Mouse (Mus musculus): ENCODE measurements at regions not wholly inside any gene's neighbourhood (a gene's known extent, or its start where the extent isn't known, plus 50 kb on each side); places are given as distances from the start of the nearest gene placed in this dataset.

GRCm38 (mm10) chr10:6053207-6053606, 131.0 kb upstream of the Rgs17 start:
- H3K4me3 ChIP-seq (replicated peaks) = no peak overlapping the region
- no peak overlapping the region for H3K4me2 ChIP-seq
- no peak overlapping the region for H3K9ac ChIP-seq
- H3K9me3 ChIP-seq (replicated peaks) = no peaks in the 10 kb centered on the region
- no peaks in the 10 kb centered on the region for H3K36me3 ChIP-seq
- H3K27me3 ChIP-seq = no peaks in the 10 kb centered on the region
- WGBS (ENCODE audit: insufficient replicate concordance) = 37% methylated on average over 2 of the region's 2 CpGs
- no peaks in the 10 kb centered on the region for H3K4me1 ChIP-seq (replicated peaks)
- ATAC-seq (ENCODE audit: low read depth) (no peak), DNase-seq (no peak)
- no peak overlapping the region for H3K27ac ChIP-seq

GRCm38 (mm10) chr10:6043358-6043757, 121.2 kb upstream of the Rgs17 start:
- H3K4me3 ChIP-seq (replicated peaks) = no peak overlapping the region
- H3K4me1 ChIP-seq (replicated peaks) = no peaks in the 10 kb centered on the region
- no peak overlapping the region for H3K9ac ChIP-seq
- WGBS (ENCODE audit: insufficient replicate concordance) = 48% methylated on average over 5 of the region's 5 CpGs
- ATAC-seq (ENCODE audit: low read depth) = no peak
- H3K9me3 ChIP-seq (replicated peaks) = no peaks in the 10 kb centered on the region
- no peak for DNase-seq
- H3K27me3 ChIP-seq = no peaks in the 10 kb centered on the region
- H3K27ac ChIP-seq = no peak overlapping the region
- H3K36me3 ChIP-seq = no peaks in the 10 kb centered on the region
- H3K4me2 ChIP-seq = no peak overlapping the region

- Histone ChIP-seq H3K27ac (no peak overlapping the region), H3K4me2 (no peak overlapping the region), H3K4me1 (replicated peaks) (no peaks in the 10 kb centered on the region), H3K9me3 (replicated peaks) (no peaks in the 10 kb centered on the region), H3K36me3 (no peaks in the 10 kb centered on the region), H3K27me3 (no peaks in the 10 kb centered on the region), H3K4me3 (replicated peaks) (no peak overlapping the region), H3K9ac (no peak overlapping the region)
- no peak for DNase-seq
- 38% methylated on average over 4 of the region's 4 CpGs for WGBS (ENCODE audit: insufficient replicate concordance)
- ATAC-seq (ENCODE audit: low read depth) = no peak
Measured at GRCm38 (mm10) chr10:6039771-6040170, 117.6 kb upstream of the Rgs17 start.

- DNase-seq (peak; percentile 2), ATAC-seq (ENCODE audit: low read depth) (no peak)
- 20% methylated on average over 25 of the region's 25 CpGs for whole genome bisulfite sequencing (ENCODE audit: insufficient replicate concordance)
- Histone ChIP-seq H3K9ac (no peak overlapping the region), H3K4me3 (replicated peaks) (no peak overlapping the region), H3K4me2 (no peak overlapping the region), H3K27me3 (no peaks in the 10 kb centered on the region), H3K9me3 (replicated peaks) (no peaks in the 10 kb centered on the region), H3K36me3 (no peaks in the 10 kb centered on the region), H3K4me1 (replicated peaks) (no peaks in the 10 kb centered on the region), H3K27ac (no peak overlapping the region)
Measured at GRCm38 (mm10) chr10:6035792-6036487, 113.7 kb upstream of the Rgs17 start.

GRCm38 (mm10) chr10:6032469-6032868, 110.3 kb upstream of the Rgs17 start:
- WGBS (ENCODE audit: insufficient replicate concordance) = 59% methylated on average over 4 of the region's 4 CpGs
- no peaks in the 10 kb centered on the region for H3K9me3 ChIP-seq (replicated peaks)

GRCm38 (mm10) chr10:6027551-6027950, 105.4 kb upstream of the Rgs17 start:
- H3K4me1 ChIP-seq (replicated peaks) = no peaks in the 10 kb centered on the region
- H3K36me3 ChIP-seq = no peaks in the 10 kb centered on the region
- no peaks in the 10 kb centered on the region for H3K27me3 ChIP-seq
- ATAC-seq (ENCODE audit: low read depth) (no peak), DNase-seq (no peak)
- no peak overlapping the region for H3K4me2 ChIP-seq
- 13% methylated on average over 1 of the region's 1 CpGs for WGBS (ENCODE audit: insufficient replicate concordance)
- no peak overlapping the region for H3K27ac ChIP-seq
- no peaks in the 10 kb centered on the region for H3K9me3 ChIP-seq (replicated peaks)
- H3K4me3 ChIP-seq (replicated peaks) = no peak overlapping the region
- H3K9ac ChIP-seq = no peak overlapping the region

More at GRCm38 (mm10) chr10:6032469-6032868, 110.3 kb upstream of the Rgs17 start:
- no peaks in the 10 kb centered on the region for H3K4me1 ChIP-seq (replicated peaks)
- no peaks in the 10 kb centered on the region for H3K27me3 ChIP-seq
- no peak overlapping the region for H3K9ac ChIP-seq
- DNase-seq = no peak
- no peaks in the 10 kb centered on the region for H3K36me3 ChIP-seq
- no peak overlapping the region for H3K27ac ChIP-seq
- no peak overlapping the region for H3K4me2 ChIP-seq
- ATAC-seq (ENCODE audit: low read depth) = no peak
- H3K4me3 ChIP-seq (replicated peaks) = no peak overlapping the region

- no peak for ATAC-seq (ENCODE audit: low read depth)
- no peak for DNase-seq
- 60% methylated on average over 5 of the region's 5 CpGs for WGBS (ENCODE audit: insufficient replicate concordance)
- H3K27me3 ChIP-seq = no peaks in the 10 kb centered on the region
- no peaks in the 10 kb centered on the region for H3K4me1 ChIP-seq (replicated peaks)
- no peaks in the 10 kb centered on the region for H3K9me3 ChIP-seq (replicated peaks)
- H3K36me3 ChIP-seq = no peaks in the 10 kb centered on the region
- H3K9ac ChIP-seq = no peak overlapping the region
- no peak overlapping the region for H3K4me3 ChIP-seq (replicated peaks)
- H3K27ac ChIP-seq = no peak overlapping the region
- H3K4me2 ChIP-seq = no peak overlapping the region
Measured at GRCm38 (mm10) chr10:6026317-6026716, 104.1 kb upstream of the Rgs17 start.

GRCm38 (mm10) chr10:6022609-6023283, 100.5 kb upstream of the Rgs17 start:
- Histone ChIP-seq H3K4me1 (replicated peaks) (no peaks in the 10 kb centered on the region), H3K36me3 (no peaks in the 10 kb centered on the region), H3K9ac (no peak overlapping the region), H3K4me2 (no peak overlapping the region), H3K27ac (no peak overlapping the region), H3K27me3 (no peaks in the 10 kb centered on the region), H3K9me3 (replicated peaks) (no peaks in the 10 kb centered on the region), H3K4me3 (replicated peaks) (no peak overlapping the region)
- DNase-seq = no peak
- no peak for ATAC-seq (ENCODE audit: low read depth)
- WGBS (ENCODE audit: insufficient replicate concordance) = 59% methylated on average over 2 of the region's 2 CpGs

- Histone ChIP-seq H3K27ac (no peak overlapping the region), H3K9ac (no peak overlapping the region), H3K27me3 (no peaks in the 10 kb centered on the region), H3K4me1 (replicated peaks) (no peaks in the 10 kb centered on the region), H3K4me2 (no peak overlapping the region), H3K36me3 (no peaks in the 10 kb centered on the region), H3K4me3 (replicated peaks) (no peak overlapping the region), H3K9me3 (replicated peaks) (no peaks in the 10 kb centered on the region)
- DNase-seq (no peak), ATAC-seq (ENCODE audit: low read depth) (no peak)
- 28% methylated on average over 9 of the region's 9 CpGs for WGBS (ENCODE audit: insufficient replicate concordance)
Measured at GRCm38 (mm10) chr10:6020944-6021684, 98.9 kb upstream of the Rgs17 start.

GRCm38 (mm10) chr10:6013743-6014142, 91.5 kb upstream of the Rgs17 start:
- H3K27ac ChIP-seq = no peak overlapping the region
- H3K36me3 ChIP-seq = no peaks in the 10 kb centered on the region
- no peak overlapping the region for H3K9ac ChIP-seq
- no peaks in the 10 kb centered on the region for H3K9me3 ChIP-seq (replicated peaks)
- WGBS (ENCODE audit: insufficient replicate concordance) = 36% methylated on average over 4 of the region's 4 CpGs
- ATAC-seq (ENCODE audit: low read depth) (no peak), DNase-seq (no peak)
- no peak overlapping the region for H3K4me3 ChIP-seq (replicated peaks)
- H3K27me3 ChIP-seq = no peaks in the 10 kb centered on the region
- H3K4me1 ChIP-seq (replicated peaks) = no peaks in the 10 kb centered on the region
- H3K4me2 ChIP-seq = no peak overlapping the region

- no peak overlapping the region for H3K4me2 ChIP-seq
- no peaks in the 10 kb centered on the region for H3K27me3 ChIP-seq
- H3K9ac ChIP-seq = no peak overlapping the region
- no peak for DNase-seq
- H3K9me3 ChIP-seq (replicated peaks) = no peaks in the 10 kb centered on the region
- H3K4me3 ChIP-seq (replicated peaks) = no peak overlapping the region
- no peak overlapping the region for H3K27ac ChIP-seq
- H3K4me1 ChIP-seq (replicated peaks) = no peaks in the 10 kb centered on the region
- 32% methylated on average over 5 of the region's 5 CpGs for WGBS (ENCODE audit: insufficient replicate concordance)
- ATAC-seq (ENCODE audit: low read depth) = no peak
- H3K36me3 ChIP-seq = no peaks in the 10 kb centered on the region
Measured at GRCm38 (mm10) chr10:6011541-6011940, 89.3 kb upstream of the Rgs17 start.
